Mouse (Mus musculus) mesoderm, embryonic 11.5 days (tissue): ENCODE measurements around the gene Aox3.
A peak's percentile ranks its signal among the peaks of the same experiment; 100 is the strongest.

Experiments used
- DNase-seq: peaks from one replicate; pipeline ENCODE4 v3.0.0-alpha.2; 2012; ENCODE audit warnings: low read depth, low spot score

Gene Aox3

DNA sequence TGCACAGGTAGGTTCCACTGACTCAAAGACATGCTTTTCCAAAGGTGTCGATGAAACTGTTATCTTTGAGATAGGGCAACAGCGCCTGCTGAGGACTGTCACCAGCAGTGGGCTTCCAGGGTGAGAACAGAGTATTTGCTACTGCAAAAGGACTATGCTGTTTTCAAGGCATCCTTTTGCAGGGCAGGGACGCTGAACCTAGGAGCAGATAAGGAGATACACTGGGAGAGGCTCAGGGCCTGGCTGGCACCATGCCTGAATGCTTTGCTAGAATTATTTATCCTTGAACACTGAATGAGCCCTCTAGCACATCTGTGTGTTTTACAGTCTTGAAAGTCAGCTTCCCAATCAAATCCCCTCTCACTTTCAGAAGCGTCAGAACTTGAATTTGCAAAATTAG is 85.5 kb downstream of the Aox3 start:
- no peak for DNase-seq

DNA sequence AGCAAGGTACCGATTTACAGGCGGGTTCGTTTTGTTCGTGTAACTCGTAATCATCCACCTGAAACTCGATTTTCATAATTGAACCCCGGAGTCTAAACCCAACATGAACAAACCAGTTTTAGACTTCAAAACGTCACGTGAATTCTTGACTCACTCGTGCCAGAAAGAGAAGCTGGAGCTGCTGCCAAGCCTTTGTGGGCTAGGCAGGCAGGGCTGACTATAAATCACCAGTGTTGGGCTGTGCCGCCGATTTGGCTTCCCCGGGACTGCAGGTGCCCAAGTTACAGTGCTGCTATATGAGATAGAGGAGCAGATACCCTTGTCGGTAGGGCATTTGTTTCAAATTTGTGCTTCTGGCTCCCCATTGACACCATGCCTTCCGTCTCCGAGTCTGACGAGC is 97.3 kb downstream of the Aox3 start, which contains the start of gene Aox4:
Gene Aox4 (plus strand): TSS at position 195 of the 400 bp plus-strand sequence.
- no peak for DNase-seq

DNA sequence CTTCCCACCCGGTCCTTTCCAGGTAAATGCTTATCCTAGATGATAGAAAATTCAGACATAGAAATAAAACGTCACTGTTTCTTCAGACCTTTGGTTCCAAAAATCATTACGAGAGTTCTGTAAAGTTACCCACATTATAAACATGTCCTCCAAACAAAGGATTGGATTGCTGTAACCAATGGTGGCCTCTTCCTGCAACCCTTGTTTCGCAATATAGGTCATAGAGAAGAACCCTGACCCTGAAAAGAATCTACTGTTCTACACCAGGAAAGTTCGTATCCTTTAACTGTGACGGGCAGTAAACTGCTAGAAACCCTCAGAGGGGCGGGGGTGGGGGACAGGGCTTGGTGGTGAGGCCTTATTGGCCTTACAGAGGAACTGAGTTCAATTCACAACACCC is 99.9 kb downstream of the Aox3 start:
- DNase-seq: no peak

DNA sequence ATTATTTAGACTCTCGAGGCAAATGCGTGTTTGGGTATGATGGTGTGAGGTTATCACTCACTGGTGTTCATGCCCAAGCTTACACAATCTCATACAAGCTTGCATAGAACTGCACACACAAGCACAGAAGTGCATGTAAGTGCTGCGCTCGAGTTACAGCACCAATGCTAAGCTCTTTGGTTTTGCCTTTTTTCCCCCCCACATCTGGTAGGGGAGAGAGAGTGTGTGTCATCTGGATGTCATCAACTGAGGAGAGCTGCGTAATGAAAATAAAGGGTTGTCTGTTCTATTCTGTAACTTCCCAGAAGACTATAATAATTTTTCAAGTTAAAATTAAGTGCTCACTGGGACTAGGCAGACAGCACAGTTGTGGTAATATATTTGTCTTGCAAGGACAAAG is 100.9 kb downstream of the Aox3 start:
- peak; percentile 56 for DNase-seq

DNA sequence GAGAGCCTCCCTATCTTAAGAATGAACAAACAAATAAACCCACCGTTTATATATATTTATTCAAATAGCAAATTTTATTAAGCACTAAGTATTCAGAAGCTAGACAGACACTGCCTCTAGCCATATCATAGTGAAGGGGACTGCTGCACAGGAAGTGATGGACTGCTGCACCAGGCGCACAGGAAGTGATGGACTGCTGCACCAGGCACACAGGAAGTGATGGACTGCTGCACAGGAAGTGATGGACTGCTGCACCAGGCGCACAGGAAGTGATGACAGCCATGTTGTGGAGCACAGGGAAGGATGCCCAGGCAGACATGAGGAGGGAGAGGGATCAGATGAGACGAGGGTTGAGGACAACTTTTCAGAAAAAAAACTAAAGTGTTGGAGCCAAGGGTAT is 102.4 kb downstream of the Aox3 start:
- no peak for DNase-seq

DNA sequence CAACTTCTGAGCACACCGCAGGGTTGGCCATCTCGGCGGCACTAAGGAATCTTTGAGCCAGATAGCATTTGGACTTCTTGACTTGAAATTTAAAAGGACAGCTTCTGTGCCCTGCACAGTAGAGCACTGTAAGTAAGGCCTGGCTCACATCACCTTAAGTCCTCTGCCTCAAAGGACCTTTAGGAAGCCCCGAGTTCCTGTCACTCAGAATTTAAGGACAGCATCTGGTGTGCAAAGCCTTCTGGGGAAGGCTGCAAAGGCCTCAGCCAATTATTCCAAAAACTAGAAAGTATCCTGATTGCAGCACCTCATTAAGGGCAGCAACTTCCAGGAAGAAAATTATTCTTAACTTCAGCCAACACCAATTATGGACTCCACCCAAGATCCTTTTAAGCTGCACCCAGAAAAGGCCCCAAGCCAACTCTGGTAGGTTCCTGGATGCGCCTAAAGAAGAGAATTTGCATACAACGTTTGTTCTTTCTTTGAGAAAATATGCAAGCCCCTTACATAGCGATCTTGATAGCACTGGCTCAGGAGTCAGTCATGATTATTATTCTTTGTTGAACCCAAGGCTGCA is 103.1 kb downstream of the Aox3 start:
- no peak for DNase-seq

DNA sequence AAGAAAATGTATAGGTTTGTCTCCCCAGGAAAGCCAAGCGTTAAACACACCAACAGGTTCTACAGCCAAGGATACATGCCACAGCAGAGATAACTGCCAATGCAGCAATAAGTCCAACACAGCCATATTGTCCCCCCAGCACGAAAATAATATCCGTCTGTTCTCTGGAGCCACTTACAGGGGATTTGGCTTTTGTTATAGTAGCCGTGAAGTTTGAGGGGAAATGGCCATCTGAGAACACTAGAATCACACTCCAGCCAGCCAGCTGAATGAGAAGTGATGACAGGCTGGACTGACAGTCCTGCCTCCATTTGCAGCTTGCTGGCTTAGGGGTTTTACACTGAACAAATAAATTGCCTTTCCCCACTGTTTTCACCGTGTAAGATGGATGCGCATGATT is 108.1 kb downstream of the Aox3 start:
- no peak for DNase-seq

DNA sequence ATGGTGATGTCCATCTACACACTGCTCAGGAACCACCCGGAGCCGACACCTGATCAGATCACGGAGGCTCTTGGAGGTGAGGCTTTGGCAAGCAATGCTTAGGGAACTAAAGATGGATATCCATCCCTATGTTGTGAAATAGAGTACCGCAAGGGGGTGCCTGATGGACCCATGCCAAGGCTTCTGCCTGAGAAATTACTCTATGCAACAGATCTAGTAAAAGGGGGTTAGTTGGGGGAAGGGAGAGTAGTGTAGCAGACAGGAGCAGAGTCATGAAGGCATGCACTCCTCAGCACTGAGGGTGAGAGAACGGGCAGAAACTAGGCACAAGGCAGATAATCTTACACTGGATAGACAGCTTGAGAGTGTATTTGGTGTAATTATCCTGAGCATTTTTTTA is 108.9 kb downstream of the Aox3 start:
- DNase-seq: no peak

DNA sequence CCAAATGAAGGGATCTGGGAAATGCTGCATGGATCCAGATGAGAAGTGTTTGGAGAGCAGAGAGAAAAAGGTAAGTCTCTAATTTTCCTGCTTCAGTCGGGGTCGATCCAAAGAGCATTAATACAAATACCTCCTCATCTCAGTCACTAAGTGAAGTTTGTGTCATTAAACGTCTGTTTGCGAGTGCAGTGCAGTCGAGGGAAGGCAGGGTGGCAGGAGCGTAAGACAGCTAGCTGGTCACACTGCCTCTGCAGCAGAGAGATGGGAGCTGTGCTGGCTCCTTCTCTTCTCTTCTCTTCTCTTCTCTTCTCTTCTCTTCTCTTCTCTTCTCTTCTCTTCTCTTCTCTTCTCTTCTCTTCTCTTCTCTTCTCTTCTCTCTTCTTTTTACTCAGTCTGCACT is 115.2 kb downstream of the Aox3 start:
- DNase-seq: no peak

DNA sequence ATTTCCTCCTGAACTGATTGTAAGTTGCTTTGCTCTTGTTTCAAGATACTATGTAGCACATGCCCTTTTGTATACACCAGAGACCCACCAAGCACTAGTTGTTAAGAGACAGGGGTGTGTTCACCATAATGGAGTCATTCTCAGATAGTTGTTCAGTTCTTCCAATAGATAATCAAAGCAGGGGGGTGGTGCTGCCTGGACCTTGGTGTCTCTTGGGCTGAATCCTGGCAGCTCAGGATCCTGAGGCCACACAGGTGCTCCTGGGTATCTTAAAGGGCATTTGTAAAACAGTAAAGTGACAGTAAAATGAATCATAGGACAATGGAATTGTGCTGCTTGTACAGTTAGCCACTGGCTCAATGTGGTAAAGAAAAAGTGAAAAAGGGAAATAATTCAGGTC is 116.0 kb downstream of the Aox3 start:
- DNase-seq: no peak

DNA sequence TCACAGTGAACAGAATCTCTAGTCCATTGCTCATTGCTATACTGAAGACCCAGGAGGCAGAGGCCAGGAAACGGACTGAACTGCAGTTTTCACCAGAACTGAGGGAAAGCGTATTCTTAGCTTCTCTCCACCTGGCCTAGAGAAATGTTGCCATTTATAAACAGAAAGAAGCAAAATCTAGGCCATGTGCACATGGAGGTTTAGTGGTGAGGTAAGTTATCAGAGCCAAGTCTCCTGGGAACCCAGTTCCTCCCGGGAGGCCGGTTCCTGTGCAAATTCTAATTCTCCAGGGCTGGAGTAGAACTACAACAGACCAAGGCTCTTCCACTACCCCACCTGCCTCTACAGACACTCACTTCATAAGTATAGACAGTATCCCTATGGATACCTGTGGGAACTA is 116.8 kb downstream of the Aox3 start:
- no peak for DNase-seq

DNA sequence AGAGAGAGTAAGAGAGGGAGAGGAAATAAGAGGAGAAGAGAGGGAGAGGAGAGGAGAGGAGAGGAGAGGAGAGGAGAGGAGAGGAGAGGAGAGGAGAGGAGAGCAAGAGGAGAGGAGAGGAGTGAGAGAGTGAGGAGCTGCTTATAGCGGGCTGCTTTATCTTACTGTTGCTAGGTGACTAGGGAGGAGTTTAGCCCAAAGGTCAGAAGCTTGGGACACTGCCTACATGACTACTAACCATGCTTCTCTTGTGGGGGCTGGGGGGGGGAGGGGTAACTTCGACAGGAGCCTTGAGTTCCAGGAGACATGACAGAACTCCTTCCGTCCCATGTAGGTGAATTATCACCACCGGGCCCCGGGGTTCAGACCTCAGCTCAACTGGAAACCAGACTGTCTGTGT is 117.6 kb downstream of the Aox3 start:
- DNase-seq: no peak

DNA sequence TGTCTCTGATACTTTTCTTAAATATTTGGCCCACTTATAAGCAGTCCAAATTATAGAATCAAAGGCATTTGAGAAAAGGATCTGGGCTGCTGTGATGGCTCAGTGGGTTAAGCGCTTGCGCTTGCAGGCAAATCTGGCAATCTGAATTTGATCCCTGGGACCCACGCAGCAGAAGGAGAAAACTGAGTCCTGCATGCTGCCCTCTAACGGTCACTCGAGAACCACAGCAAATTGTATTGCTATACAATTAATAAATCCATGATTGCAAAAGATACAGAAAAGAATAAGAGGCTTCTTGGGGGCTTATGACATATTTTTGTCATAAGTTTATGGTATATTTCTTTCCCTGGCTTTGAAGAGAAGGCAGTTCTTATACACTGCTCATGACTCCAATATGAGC is 122.5 kb downstream of the Aox3 start:
- no peak for DNase-seq

DNA sequence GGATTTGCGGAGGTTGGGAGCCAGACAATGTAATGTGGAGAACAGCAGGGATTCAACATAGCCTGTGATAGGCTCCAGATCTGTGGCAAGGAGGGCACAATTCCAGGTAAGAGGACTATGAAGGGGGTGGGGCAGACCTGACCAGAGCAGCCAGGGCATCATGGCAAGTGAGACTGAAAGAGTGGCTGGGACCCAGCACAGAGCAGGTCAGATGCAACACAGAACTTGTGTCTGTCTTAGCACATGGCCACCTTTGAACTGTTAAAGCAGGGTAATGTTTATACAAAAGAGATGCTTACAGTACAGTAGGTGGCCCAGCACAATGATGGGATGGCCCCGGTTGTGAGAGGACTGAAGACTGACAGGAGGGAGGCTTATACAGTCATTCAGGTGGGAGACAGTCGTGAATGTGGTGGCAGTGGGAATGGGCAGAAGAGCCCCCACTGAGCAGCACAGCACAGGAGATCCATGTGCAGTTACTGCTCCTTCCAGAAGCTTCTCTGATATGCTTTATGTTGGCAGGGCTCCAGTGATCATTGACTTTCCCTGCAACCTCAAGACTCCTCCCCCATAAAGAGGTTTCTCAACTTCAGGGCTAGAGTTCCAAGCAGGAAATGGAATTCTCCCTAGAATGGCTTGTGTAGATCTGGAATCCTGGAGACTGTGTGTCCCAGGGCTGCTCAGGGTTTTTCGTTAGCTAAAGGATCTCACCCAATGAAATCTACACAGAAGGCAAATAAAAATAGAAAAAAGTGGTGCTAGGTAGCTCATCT is 124.8 kb downstream of the Aox3 start:
- no peak for DNase-seq

DNA sequence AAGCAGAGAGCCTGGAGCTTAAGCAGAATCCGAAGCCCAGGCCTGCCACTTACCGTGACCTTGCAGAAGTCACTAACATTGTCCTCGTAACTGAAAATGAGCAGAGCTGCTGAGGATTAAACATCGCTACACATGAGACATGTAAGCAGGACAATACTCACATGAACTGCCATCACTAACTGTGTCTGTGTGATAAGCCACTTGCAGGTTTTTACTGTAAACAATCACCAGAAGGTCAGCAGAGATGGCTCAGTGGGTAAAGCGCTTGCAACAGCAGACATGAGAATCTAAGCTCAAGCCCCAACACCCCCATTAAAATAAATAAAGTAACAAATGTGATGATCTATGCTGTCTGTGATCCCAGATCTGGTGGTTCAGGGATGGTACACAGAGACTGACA is 125.5 kb downstream of the Aox3 start:
- no peak for DNase-seq

DNA sequence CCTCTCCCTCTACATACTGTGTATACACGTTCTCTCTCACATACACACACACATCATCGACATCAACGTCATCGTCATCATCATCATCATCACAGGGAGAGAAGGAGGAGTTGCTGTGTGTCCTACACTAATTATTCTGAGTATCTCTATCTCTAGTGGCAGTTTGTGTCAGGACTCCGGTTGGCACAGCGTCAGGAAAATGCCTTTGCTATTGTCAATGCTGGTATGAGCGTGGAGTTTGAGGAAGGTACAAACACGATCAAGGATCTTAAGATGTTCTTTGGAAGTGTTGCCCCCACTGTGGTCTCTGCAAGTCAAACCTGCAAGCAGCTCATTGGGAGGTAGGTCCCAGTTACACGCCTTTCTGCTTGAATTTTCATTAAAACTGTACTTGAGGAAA is 126.0 kb downstream of the Aox3 start:
- no peak for DNase-seq

DNA sequence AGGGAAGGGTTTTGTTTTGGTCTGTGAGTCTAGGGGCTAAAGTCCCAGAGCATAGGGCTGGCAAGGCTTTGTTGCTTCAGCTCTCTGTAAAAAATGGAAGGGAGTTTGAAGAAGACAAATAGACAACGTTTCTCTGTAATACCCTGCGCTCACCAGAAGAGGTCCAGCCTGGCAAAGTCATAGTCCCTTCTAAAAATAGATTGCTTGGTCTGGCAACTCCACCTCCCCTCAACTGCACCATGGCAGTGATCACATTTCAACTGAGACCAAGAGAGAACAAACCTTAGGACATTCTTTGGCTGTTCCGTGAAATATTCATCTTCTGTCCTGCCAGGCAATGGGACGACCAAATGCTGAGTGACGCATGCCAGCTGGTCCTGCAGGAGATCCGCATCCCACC is 127.4 kb downstream of the Aox3 start:
- no peak for DNase-seq

DNA sequence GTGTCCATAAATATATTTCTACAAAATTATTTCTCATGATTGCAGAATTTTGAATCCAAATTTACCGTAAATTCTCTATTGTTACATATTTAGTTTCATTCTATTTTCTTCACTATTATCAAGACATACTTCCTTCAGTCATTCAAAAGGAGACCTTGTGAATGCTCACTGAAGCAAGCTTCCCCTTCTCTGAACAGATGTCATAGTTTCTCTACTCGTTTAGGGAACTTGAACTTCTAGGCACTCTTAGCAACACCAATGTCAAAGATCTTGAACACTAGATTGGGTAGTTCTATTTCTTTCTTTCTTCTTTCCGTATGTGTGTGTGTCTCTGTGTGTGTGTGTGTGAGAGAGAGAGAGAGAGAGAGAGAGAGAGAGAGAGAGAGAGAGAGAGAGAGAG is 131.6 kb downstream of the Aox3 start:
- no peak for DNase-seq

DNA sequence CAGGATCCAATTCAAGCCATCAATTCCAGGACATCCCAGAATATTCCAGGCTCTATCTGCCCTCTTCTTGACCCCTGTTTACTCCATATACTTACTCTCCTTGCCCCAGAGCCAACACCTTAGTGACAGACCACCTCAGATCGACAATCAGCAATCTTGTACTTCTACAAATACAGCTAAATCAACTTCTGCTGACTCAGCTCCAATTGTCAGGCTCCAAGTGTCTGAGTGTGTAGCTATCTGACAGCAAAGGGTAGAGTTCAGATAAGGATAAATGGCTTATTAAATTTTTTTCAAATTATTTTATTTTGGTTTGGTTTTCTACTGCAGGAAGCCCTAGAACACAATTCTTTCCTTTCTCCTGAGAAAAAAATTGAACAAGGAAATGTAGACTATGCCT is 135.6 kb downstream of the Aox3 start:
- no peak for DNase-seq
